Mouse (Mus musculus) heart, postnatal 10 days (tissue): ENCODE measurements around the gene C77080. TPM values are rescaled to one million over a fixed set of nuclear protein-coding genes. Genes with fewer than 3 reads are reported as not detected.
A peak's percentile ranks its signal among the peaks of the same experiment; 100 is the strongest.

Source experiments
- DNase-seq, 2 experiments: peaks; one replicate each; pipeline ENCODE4 v3.0.0; 2021
- intact Hi-C: fragments of 180-260 bp; cut with DNase I; formaldehyde crosslinking; loops from one replicate; pipeline ENCODE4 v1.15.1; 2025
- total RNA-seq, 2 experiments: library from RNA; stranded (reverse); gene quantifications; 2 replicates each; pipeline ENCODE4 v1.2.3; 2021

C77080 gene
- total RNA-seq, result 1 to 10 TPM; 4.9 to 5.9 TPM

- no peak for DNase-seq
- intact Hi-C loops, result no loop called here
Measured at GRCm38 (mm10) chr4:129261196-129261595, at the start of gene C77080. TSS of gene C77080 (minus strand) at chr4:129261404.

- intact Hi-C loops, result no loop called here
- no peak for DNase-seq
Measured at GRCm38 (mm10) chr4:129307936-129308335, 46.7 kb upstream of the C77080 start.

- intact Hi-C loops, result no loop called here
- no peak for DNase-seq
Measured at GRCm38 (mm10) chr4:129304306-129304705, 43.1 kb upstream of the C77080 start.

GRCm38 (mm10) chr4:129303816-129304215 is 42.6 kb upstream of the C77080 start:
- intact Hi-C loops, result no loop called here
- no peak for DNase-seq

- intact Hi-C loops, result no loop called here
- no peak for DNase-seq
Measured at GRCm38 (mm10) chr4:129303401-129303800, 42.2 kb upstream of the C77080 start.

GRCm38 (mm10) chr4:129299121-129299520 is 37.9 kb upstream of the C77080 start:
- intact Hi-C loops, result no loop called here
- DNase-seq, result no peak

- intact Hi-C loops, result no loop called here
- no peak for DNase-seq
Measured at GRCm38 (mm10) chr4:129297724-129298123, 36.5 kb upstream of the C77080 start.

GRCm38 (mm10) chr4:129296066-129296465 is 34.9 kb upstream of the C77080 start:
- peak in 1 of 2 experiments; percentile 17 for DNase-seq
- intact Hi-C loops, result no loop called here

- no peak for DNase-seq
- intact Hi-C loops, result no loop called here
Measured at GRCm38 (mm10) chr4:129295188-129295587, 34.0 kb upstream of the C77080 start.

- intact Hi-C loops, result no loop called here
Measured at GRCm38 (mm10) chr4:129293702-129294101, 32.5 kb upstream of the C77080 start.

GRCm38 (mm10) chr4:129292831-129293230 is 31.6 kb upstream of the C77080 start:
- DNase-seq, result no peak
- intact Hi-C loops, result no loop called here

More at GRCm38 (mm10) chr4:129293702-129294101, 32.5 kb upstream of the C77080 start:
- no peak for DNase-seq

GRCm38 (mm10) chr4:129289671-129290070 is 28.5 kb upstream of the C77080 start:
- intact Hi-C loops, result no loop called here

GRCm38 (mm10) chr4:129288067-129288466 is 26.9 kb upstream of the C77080 start:
- DNase-seq, result peak; percentile 53 to 63
- intact Hi-C loops, result no loop called here

More at GRCm38 (mm10) chr4:129289671-129290070, 28.5 kb upstream of the C77080 start:
- DNase-seq, result no peak

- peak; percentile 71 to 75 for DNase-seq
- intact Hi-C loops, result no loop called here
Measured at GRCm38 (mm10) chr4:129287472-129287981, 26.3 kb upstream of the C77080 start, which contains the start of gene Sync. TSS of gene Sync (plus strand) at chr4:129287617.

GRCm38 (mm10) chr4:129286683-129287471 is 25.7 kb upstream of the C77080 start:
- intact Hi-C loops, result no loop called here

GRCm38 (mm10) chr4:129286001-129286682 is 24.9 kb upstream of the C77080 start:
- DNase-seq, result peak; percentile 41 to 57
- intact Hi-C loops, result no loop called here

More at GRCm38 (mm10) chr4:129286683-129287471, 25.7 kb upstream of the C77080 start:
- peak; percentile 38 to 54 for DNase-seq

GRCm38 (mm10) chr4:129284685-129285084 is 23.5 kb upstream of the C77080 start:
- intact Hi-C loops, result no loop called here

GRCm38 (mm10) chr4:129283226-129283625 is 22.0 kb upstream of the C77080 start:
- intact Hi-C loops, result no loop called here
- DNase-seq, result no peak

More at GRCm38 (mm10) chr4:129284685-129285084, 23.5 kb upstream of the C77080 start:
- no peak for DNase-seq

GRCm38 (mm10) chr4:129282786-129283185 is 21.6 kb upstream of the C77080 start:
- DNase-seq, result no peak
- intact Hi-C loops, result no loop called here

- intact Hi-C loops, result loop anchor here (1.0 to 10.0 kb wide), 3 partner anchors 64 to 178 kb away; no protein-coding TSS in a partner anchor
Measured at GRCm38 (mm10) chr4:129276453-129276865, 15.3 kb upstream of the C77080 start.

GRCm38 (mm10) chr4:129272756-129273046 is 11.5 kb upstream of the C77080 start:
- peak in 1 of 2 experiments; percentile 63 for DNase-seq
- intact Hi-C loops, result loop anchor here (10.0 kb wide), 1 partner anchor 182 kb away; no protein-coding TSS in a partner anchor

More at GRCm38 (mm10) chr4:129276453-129276865, 15.3 kb upstream of the C77080 start:
- DNase-seq, result peak; percentile 96 to 99
